Mouse (Mus musculus) heart, postnatal 0 days (tissue): ENCODE data around the gene Tspan8.

Experiments
- CTCF ChIP-seq: IDR thresholded peaks from 2 replicates; pipeline ENCODE4 v1.5.1; 2016; ENCODE audit warnings: antibody characterized with exemption, control low read depth, low read depth
- EP300 ChIP-seq: IDR thresholded peaks from 2 replicates; pipeline ENCODE4 v1.6.1; 2016; ENCODE audit warnings: antibody characterized with exemption, low read depth

GRCm38 (mm10) chr10:115848511-115848910, 31.9 kb downstream of the Tspan8 start:
- TF ChIP-seq EP300 = no peak
- TF ChIP-seq CTCF = no peak
